Mouse (Mus musculus) forebrain, embryonic 12.5 days (tissue): ENCODE measurements around the gene Zfp865. TPM values are rescaled to one million over a fixed set of nuclear protein-coding genes. Genes with fewer than 3 reads are reported as not detected.

Source experiments
- ATAC-seq: fragments of 200-750 bp; cut with Nextera tagmentation; 2 replicates; pipeline ENCODE4 v1.8.0; 2017; ENCODE audit warnings: moderate TSS enrichment; ENCODE audit not compliant: low FRiP score
- H3K27ac ChIP-seq: fragments of 300-500 bp; sonication (generic); 2 replicates; pipeline ENCODE4 v1.5.1; 2016; ENCODE audit warnings: mild to moderate bottlenecking
- H3K27me3 ChIP-seq: fragments of 300-500 bp; sonication (generic); 2 replicates; pipeline ENCODE4 v1.6.1; 2016; ENCODE audit warnings: mild to moderate bottlenecking
- H3K36me3 ChIP-seq: fragments of 300-500 bp; sonication (generic); replicated peaks from 2 replicates; pipeline ENCODE4 v1.6.1; 2016; ENCODE audit warnings: mild to moderate bottlenecking
- H3K4me1 ChIP-seq: fragments of 300-500 bp; sonication (generic); 2 replicates; pipeline ENCODE4 v1.6.1; 2016
- H3K4me2 ChIP-seq: fragments of 300-500 bp; sonication (generic); 2 replicates; pipeline ENCODE4 v1.6.1; 2016; ENCODE audit warnings: mild to moderate bottlenecking, moderate library complexity
- H3K4me3 ChIP-seq: fragments of 300-500 bp; sonication (generic); replicated peaks from 2 replicates; pipeline ENCODE4 v1.5.1; 2016; ENCODE audit warnings: mild to moderate bottlenecking
- H3K9ac ChIP-seq: fragments of 300-500 bp; sonication (generic); 2 replicates; pipeline ENCODE4 v1.6.1; 2016; ENCODE audit warnings: mild to moderate bottlenecking
- H3K9me3 ChIP-seq: fragments of 300-500 bp; sonication (generic); 2 replicates; pipeline ENCODE4 v1.6.1; 2016
- WGBS: fragments of 180-500 bp; shearing (Covaris S2); methylation state at CpG from one replicate; pipeline ENCODE4 v1.1.7; 2016; 5-methylcytosine and 5-hydroxymethylcytosine counted together
- polyA plus RNA-seq: library from polyadenylated mRNA; unstranded; fragments of >200 nt; fragmentation: Nextera tagmentation; extraction: Ambion mirVana; gene quantifications from 2 replicates; pipeline ENCODE4 v1.2.1, GENCODE M21; 2016

Gene Zfp865
- polyA plus RNA-seq, result 6.7 and 7.3 TPM in 2 replicates

DNA sequence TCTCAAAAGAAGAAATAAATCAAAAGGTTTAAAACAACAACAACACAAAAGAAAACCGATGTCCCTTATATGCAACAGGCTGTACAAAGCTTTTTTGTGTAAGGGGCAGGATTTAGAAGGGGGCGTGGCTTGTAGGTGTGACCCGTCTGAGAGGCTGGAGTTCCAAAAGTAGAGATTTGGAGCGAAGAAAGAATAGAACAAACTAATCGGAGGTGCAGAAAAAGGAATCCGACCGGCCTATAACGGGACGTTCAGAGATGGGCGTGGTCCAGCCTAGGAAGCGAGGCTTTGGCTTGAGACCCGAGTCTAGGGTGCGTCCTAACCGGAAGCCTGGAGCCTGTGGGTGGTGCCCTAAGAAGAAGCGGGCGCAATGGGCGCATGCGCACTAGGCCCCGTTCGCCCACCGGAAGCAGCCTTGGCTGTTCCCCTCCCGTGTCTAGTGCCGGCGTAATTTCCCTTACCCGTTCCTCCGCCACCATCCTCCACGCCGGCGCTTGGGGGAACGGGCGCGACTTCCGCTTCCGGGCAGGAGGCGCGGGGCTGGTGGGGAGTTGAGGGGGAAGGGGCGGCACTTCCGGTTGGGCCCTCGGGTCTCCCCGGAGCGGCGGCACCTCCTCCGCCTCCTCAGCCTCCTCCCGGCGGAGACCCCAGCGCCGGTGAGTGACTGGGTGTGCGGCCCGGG is at the start of gene Zfp865, which contains the start of gene Ccdc106:
Gene Zfp865, plus strand, starts transcription at position 377 of the 682 bp plus-strand sequence.
Gene Ccdc106, plus strand, starts transcription at position 554 of the 682 bp plus-strand sequence.
- peaks cover 23% of the 10 kb centered on the region for H3K4me1 ChIP-seq
- under 1% methylated on average over 47 of the region's 49 CpGs for WGBS
- H3K36me3 ChIP-seq, result peaks cover 37% of the 10 kb centered on the region
- peak within 1 kb of the TSS; percentile 95 for H3K27ac ChIP-seq
- no peaks in the 10 kb centered on the region for H3K27me3 ChIP-seq
- peak within 1 kb of the TSS; percentile 86 for H3K4me2 ChIP-seq
- peak; percentile 93 for ATAC-seq
- H3K9ac ChIP-seq, result peak within 1 kb of the TSS; percentile 95
- peak within 1 kb of the TSS; percentile 90 for H3K4me3 ChIP-seq
- no peaks in the 10 kb centered on the region for H3K9me3 ChIP-seq

DNA sequence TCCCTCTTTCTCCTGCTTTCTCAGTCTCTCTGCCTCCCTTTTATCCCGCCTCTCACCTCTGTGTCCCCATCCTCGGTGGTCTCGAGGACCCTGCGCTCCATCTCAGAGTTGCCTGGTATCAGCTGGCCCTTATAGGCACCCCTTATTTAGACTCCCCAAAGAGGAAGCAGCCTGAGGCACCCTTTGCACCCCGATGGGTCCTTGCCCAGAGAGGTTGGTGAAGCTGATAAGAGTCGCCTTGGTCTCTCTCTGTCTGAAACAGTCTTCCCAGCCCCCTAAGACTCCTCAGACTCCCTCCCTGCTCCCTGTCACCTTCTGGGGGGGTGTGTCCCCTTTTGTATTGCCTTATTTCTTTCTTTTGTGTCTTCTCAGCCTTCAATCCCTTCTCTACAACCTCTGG is 49.1 kb upstream of the Zfp865 start, which contains the start of gene Sbk3:
Gene Sbk3, minus strand, starts transcription at position 101 of the 400 bp plus-strand sequence.
- 39% methylated on average over 6 of the region's 6 CpGs for WGBS
- no peak for ATAC-seq
- no peak within 1 kb of the TSS for H3K9ac ChIP-seq

DNA sequence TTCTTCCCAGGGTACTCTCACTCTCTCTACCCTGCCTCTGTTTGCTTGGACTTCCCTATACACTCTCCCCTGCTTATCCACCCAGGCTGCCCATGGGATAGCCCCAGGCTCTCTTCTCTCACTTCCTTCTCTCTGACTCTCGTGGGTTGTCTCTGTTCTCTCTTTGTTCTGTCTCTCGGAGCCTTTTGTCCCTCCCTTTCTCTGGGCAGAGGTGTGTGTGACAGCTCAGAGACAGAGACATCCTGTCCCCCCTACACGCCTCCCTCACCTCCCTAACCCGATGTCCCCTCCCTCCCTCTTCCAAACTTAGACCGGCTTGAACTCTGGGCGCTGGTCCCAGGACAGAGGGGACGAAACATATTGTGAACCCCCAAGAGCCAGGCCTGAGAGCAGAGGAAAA is 48.5 kb upstream of the Zfp865 start:
- no peak overlapping the region for H3K27ac ChIP-seq
- no peaks in the 10 kb centered on the region for H3K4me1 ChIP-seq
- no peak for ATAC-seq
- no peak overlapping the region for H3K4me2 ChIP-seq
- H3K9me3 ChIP-seq, result 0 out of 2 replicates have a peak, but pooled peaks cover 1% of the 10 kb centered on the region
- no peaks in the 10 kb centered on the region for H3K27me3 ChIP-seq
- H3K36me3 ChIP-seq, result no peaks in the 10 kb centered on the region
- H3K4me3 ChIP-seq, result no peak overlapping the region
- 28% methylated on average over 7 of the region's 7 CpGs for WGBS
- no peak overlapping the region for H3K9ac ChIP-seq

More for the DNA sequence above, 49.1 kb upstream of the Zfp865 start, which contains the start of gene Sbk3:
- no peaks in the 10 kb centered on the region for H3K9me3 ChIP-seq
- no peaks in the 10 kb centered on the region for H3K36me3 ChIP-seq
- no peaks in the 10 kb centered on the region for H3K4me1 ChIP-seq
- no peak within 1 kb of the TSS for H3K27ac ChIP-seq
- H3K4me3 ChIP-seq, result no peak within 1 kb of the TSS
- H3K27me3 ChIP-seq, result no peaks in the 10 kb centered on the region
- H3K4me2 ChIP-seq, result no peak within 1 kb of the TSS

DNA sequence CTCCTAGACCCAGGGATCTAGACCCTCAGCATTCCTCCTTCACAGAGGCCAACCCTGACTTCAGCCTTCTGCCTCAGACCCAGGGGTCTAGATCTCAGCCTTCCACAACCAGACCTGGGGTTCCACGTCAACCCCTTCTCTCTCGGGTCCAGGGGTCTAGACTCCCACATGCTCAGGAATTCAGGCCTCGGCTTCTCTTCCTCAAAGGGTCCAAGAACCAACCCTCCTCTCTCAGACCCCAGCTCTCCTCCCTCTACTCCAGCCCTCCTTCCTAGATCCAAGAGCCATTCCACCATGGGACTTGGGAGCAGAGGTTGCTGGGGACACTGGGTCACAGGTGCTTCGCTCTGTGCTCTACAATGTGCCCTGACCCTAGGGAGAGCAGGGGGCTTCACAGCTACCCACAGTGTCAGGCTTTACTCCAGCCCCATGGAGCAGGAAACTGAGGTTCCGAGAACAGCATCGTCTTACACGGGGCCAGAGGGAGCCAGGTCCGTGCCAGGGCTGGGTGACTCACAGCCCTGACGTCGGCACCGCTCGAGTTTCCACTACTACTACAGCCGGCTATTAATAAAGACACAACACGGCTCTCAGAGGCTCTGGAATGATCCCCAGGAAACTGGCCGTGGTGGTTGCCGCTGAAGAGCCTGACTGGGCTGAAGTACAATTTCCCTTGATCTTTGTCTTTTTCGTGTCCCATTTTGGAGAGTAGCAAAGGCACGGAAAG is 47.7 kb upstream of the Zfp865 start:
- no peak for ATAC-seq
- no peak overlapping the region for H3K4me2 ChIP-seq
- no peak overlapping the region for H3K9ac ChIP-seq
- no peaks in the 10 kb centered on the region for H3K36me3 ChIP-seq
- H3K4me3 ChIP-seq, result no peak overlapping the region
- H3K27ac ChIP-seq, result no peak overlapping the region
- H3K9me3 ChIP-seq, result 0 out of 2 replicates have a peak, but pooled peaks cover 4% of the 10 kb centered on the region
- no peaks in the 10 kb centered on the region for H3K27me3 ChIP-seq
- 79% methylated on average over 18 of the region's 18 CpGs for WGBS
- no peaks in the 10 kb centered on the region for H3K4me1 ChIP-seq

DNA sequence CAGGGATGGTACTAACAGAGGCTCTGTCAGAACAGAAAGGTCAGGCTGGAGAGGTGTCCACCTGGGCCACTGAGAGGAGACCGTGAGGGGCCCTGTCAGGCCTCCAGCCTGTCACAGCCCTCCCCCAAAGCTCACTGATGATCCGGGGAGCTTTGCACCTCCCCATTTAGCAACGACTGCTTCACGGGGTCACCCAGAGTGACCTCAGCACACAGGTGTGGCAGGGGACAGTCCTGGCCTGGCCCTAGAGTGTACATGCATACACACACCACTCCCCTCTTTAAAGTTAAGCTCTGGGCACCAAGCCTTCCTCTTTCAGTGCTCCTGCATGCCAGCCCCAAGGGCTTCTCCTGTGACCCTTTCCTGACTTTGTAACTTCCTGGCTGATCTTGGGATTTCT is 44.7 kb upstream of the Zfp865 start:
- H3K9me3 ChIP-seq, result 0 out of 2 replicates have a peak, but pooled peaks cover 4% of the 10 kb centered on the region
- H3K9ac ChIP-seq, result no peak overlapping the region
- H3K4me3 ChIP-seq, result no peak overlapping the region
- H3K4me2 ChIP-seq, result no peak overlapping the region
- no peaks in the 10 kb centered on the region for H3K36me3 ChIP-seq
- H3K27me3 ChIP-seq, result no peaks in the 10 kb centered on the region
- no peaks in the 10 kb centered on the region for H3K4me1 ChIP-seq
- H3K27ac ChIP-seq, result no peak overlapping the region
- ATAC-seq, result no peak
- WGBS, result 63% methylated on average over 4 of the region's 4 CpGs

DNA sequence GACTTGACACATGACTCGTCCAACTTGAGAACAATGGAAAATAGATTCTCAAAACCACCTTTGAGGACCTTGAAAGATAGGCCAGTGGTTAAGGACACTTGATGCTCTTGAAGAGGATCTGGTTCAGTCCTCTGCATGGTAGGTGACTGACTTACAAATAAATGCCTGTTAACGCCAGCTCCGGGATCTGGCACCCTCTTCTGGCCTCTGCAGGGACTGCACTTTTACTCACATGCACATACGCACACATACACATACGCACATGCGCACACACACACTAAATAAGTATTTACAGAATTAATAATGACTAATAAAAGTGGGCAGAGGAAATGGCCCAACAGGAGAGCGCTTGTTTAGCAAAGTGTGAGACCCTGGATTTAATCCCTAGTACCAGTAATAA is 43.3 kb upstream of the Zfp865 start:
- Histone ChIP-seq H3K27ac (no peak overlapping the region), H3K27me3 (no peaks in the 10 kb centered on the region), H3K4me1 (no peaks in the 10 kb centered on the region), H3K9ac (no peak overlapping the region), H3K4me3 (no peak overlapping the region), H3K36me3 (no peaks in the 10 kb centered on the region), H3K9me3 (0 out of 2 replicates have a peak, but pooled peaks cover 4% of the 10 kb centered on the region), H3K4me2 (no peak overlapping the region)
- 93% methylated on average over 7 of the region's 7 CpGs for WGBS
- no peak for ATAC-seq

DNA sequence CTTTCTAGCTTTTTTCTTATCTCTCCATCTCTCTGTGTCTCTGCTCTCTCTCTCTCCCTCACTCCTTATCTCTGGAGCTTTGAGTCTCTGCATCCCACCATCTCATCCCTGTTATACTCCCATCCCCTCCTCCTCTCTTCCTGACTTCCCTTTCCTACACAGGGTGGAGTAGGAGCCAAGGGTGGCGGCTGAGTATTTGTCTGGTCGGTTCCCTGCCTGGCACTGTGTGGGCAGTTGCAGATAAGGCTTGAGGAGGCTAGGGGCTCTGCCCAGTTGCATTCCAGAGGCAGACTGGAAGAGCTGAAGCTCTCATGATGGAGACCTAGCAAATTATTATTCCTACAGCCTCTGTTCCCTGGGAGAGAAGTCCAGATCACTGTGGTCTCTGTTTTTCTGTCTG is 31.9 kb upstream of the Zfp865 start:
- Histone ChIP-seq H3K9ac (no peak overlapping the region), H3K9me3 (0 out of 2 replicates have a peak, but pooled peaks cover 5% of the 10 kb centered on the region), H3K4me2 (no peak overlapping the region), H3K4me3 (no peak overlapping the region), H3K36me3 (peaks cover 24% of the 10 kb centered on the region), H3K4me1 (peaks cover 6% of the 10 kb centered on the region), H3K27me3 (peaks cover 16% of the 10 kb centered on the region), H3K27ac (no peak overlapping the region)
- WGBS, result 73% methylated on average over 2 of the region's 2 CpGs
- no peak for ATAC-seq

DNA sequence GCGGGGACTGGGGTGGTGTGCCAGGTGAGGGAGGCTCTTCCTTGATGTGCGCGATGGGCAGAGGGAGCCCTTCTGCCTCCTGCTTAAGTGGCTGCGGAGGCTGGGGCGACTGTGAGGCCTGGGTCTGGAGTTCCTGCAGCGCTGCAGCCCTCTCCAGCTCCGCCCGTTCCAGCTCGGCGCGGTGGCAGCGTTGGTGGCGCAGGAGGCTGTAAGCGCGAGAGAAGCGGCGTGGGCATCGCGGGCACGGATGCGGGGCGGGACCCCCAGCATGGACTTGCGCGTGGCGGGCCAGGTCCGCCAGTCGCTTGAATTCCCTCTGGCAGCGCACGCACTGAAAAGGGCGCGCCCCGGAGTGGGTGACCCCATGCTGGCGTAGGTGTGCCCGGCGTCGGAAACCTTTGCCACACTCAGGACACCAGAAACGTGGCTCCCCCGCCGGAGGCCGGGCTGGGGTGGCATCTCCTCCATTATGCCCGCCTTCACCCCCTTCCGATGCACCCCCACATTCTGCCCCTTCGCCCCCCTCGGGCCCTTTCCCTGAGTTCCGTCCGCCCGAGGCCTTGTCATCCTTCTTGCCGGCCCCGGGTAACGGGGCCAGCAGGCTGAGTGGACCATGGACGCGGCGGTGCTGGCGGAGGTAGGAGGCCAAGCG is 26.7 kb upstream of the Zfp865 start:
- Histone ChIP-seq H3K27ac (no peak overlapping the region), H3K36me3 (peaks cover 37% of the 10 kb centered on the region), H3K4me3 (peak overlapping the region; percentile 68), H3K4me2 (peak overlapping the region; percentile 82), H3K27me3 (peaks cover 25% of the 10 kb centered on the region), H3K4me1 (peaks cover 36% of the 10 kb centered on the region), H3K9ac (peak overlapping the region; percentile 33; the same call in 1 of the 2 replicates), H3K9me3 (peaks cover 18% of the 10 kb centered on the region; the same call in 1 of the 2 replicates)
- no peak for ATAC-seq
- WGBS, result 36% methylated on average over 46 of the region's 55 CpGs

DNA sequence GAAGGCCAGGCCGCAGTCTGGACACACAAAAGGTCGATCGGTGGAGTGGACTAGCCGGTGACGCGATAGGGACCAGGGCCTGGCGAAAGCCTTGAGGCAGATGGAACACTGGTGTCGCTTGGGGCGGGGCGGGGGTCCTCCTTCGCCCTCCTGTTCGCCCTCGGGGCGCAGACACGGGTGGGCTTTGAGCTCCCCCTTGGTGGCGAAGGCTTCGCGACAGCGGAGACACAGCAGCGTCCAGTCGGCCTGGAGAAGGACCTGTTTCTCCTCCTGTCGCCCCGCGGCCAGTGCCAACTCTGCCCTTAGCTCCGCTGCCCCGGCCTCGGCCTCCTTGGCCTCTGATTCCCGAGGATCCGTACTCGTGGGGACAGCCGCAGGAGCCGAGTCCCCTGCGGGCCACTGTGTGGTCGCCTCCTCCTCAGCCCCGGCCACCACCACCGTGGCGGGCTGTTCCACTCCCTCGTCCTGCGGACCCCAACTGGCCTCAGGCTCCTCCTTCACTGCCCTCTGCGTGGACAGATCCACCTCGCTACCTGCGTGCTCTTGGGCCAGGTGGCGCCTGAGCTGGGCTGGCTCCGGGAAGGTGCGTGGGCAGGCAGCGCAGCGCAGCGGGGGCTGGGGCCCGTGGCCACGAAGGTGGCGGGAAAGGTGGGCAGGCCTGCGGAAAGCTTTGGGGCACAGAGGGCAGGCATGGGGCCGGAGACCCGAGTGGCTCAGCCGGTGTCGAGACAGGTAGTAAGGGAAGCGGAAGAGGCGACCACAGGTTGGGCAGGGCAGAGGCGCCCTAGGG is 26.0 kb upstream of the Zfp865 start:
- Histone ChIP-seq H3K36me3 (peaks cover 37% of the 10 kb centered on the region), H3K4me1 (peaks cover 36% of the 10 kb centered on the region), H3K4me3 (peak overlapping the region; percentile 68), H3K4me2 (peak overlapping the region; percentile 82), H3K9me3 (peaks cover 18% of the 10 kb centered on the region; the same call in 1 of the 2 replicates), H3K9ac (peak overlapping the region; percentile 33; the same call in 1 of the 2 replicates), H3K27ac (no peak overlapping the region), H3K27me3 (peaks cover 25% of the 10 kb centered on the region)
- ATAC-seq, result no peak
- 51% methylated on average over 53 of the region's 59 CpGs for WGBS

DNA sequence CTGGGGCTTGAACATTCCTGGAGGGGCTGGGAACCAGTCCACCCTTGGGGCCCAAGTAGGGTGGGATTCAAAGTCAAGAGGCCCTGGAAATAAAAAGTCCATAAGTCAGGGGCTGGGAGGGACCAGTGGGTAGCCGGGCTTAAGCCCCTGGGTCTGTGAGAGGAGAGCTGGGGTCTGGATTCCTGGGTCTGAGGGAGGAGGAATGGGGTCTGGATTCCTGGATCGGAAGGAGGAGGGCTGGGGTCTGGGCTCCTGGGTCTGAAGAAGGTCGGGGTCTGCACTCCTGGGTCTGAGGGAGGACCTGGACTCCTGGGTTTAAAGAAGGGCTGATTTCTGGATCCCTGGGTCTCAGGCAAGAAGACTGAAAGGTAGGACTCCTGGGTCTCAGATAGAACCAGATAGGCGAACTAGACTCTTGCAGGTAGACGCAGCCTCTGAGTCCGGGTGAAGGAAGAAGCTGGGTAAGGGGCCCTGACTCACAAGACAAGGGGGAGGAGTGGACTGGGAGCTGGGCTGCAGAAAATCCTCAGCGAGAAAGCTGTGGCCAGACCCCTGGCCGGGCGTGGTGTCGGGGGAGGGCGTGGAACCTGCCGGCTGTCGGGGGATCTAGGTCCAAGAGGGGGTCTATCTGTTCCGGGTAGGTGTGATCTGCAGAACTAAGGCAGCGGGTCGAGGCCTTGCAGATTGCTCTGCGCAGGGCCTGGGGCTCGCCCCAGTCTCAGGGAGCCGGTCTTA is 24.7 kb upstream of the Zfp865 start:
- 8% methylated on average over 15 of the region's 19 CpGs for WGBS
- H3K27me3 ChIP-seq, result peaks cover 25% of the 10 kb centered on the region
- H3K4me1 ChIP-seq, result peaks cover 36% of the 10 kb centered on the region
- peak overlapping the region; percentile 68 for H3K4me3 ChIP-seq
- H3K27ac ChIP-seq, result peak overlapping the region; percentile 47; the same call in 1 of the 2 replicates
- H3K4me2 ChIP-seq, result peak overlapping the region; percentile 82
- no peak for ATAC-seq
- H3K36me3 ChIP-seq, result peaks cover 37% of the 10 kb centered on the region
- H3K9me3 ChIP-seq, result peaks cover 17% of the 10 kb centered on the region; the same call in 1 of the 2 replicates
- H3K9ac ChIP-seq, result peak overlapping the region; percentile 90
